Mouse (Mus musculus): ENCODE measurements around the gene Cemip2.

Gene Cemip2

GRCm38 (mm10) chr19:21779106-21779505 is 964 bp downstream of the Cemip2 start:
- no peak for DNase-seq (ENCODE audit: low spot score)

- no peak for DNase-seq (ENCODE audit: low spot score)
Measured at GRCm38 (mm10) chr19:21780663-21781062, 2.5 kb downstream of the Cemip2 start.

GRCm38 (mm10) chr19:21781066-21781786 is 3.1 kb downstream of the Cemip2 start:
- no peak for DNase-seq (ENCODE audit: low spot score)

GRCm38 (mm10) chr19:21781787-21782432 is 3.8 kb downstream of the Cemip2 start:
- no peak for DNase-seq (ENCODE audit: low spot score)

- DNase-seq (ENCODE audit: low spot score), result no peak
Measured at GRCm38 (mm10) chr19:21783717-21784116, 5.6 kb downstream of the Cemip2 start.

- no peak for DNase-seq (ENCODE audit: low spot score)
Measured at GRCm38 (mm10) chr19:21784331-21785131, 6.4 kb downstream of the Cemip2 start.

- DNase-seq (ENCODE audit: low spot score), result no peak
Measured at GRCm38 (mm10) chr19:21785132-21785528, 7.0 kb downstream of the Cemip2 start.

GRCm38 (mm10) chr19:21787004-21787480 is 8.9 kb downstream of the Cemip2 start:
- no peak for DNase-seq (ENCODE audit: low spot score)

- DNase-seq (ENCODE audit: low spot score), result no peak
Measured at GRCm38 (mm10) chr19:21788999-21789398, 10.9 kb downstream of the Cemip2 start.

GRCm38 (mm10) chr19:21789676-21790075 is 11.5 kb downstream of the Cemip2 start:
- no peak for DNase-seq (ENCODE audit: low spot score)

GRCm38 (mm10) chr19:21791386-21791785 is 13.2 kb downstream of the Cemip2 start:
- no peak for DNase-seq (ENCODE audit: low spot score)

GRCm38 (mm10) chr19:21791826-21792225 is 13.7 kb downstream of the Cemip2 start:
- no peak for DNase-seq (ENCODE audit: low spot score)

- no peak for DNase-seq (ENCODE audit: low spot score)
Measured at GRCm38 (mm10) chr19:21792587-21793175, 14.5 kb downstream of the Cemip2 start.

GRCm38 (mm10) chr19:21794569-21794968 is 16.4 kb downstream of the Cemip2 start:
- DNase-seq (ENCODE audit: low spot score), result no peak

GRCm38 (mm10) chr19:21796333-21796732 is 18.2 kb downstream of the Cemip2 start:
- DNase-seq (ENCODE audit: low spot score), result no peak

- DNase-seq (ENCODE audit: low spot score), result no peak
Measured at GRCm38 (mm10) chr19:21798700-21799099, 20.6 kb downstream of the Cemip2 start.

- no peak for DNase-seq (ENCODE audit: low spot score)
Measured at GRCm38 (mm10) chr19:21799410-21800373, 21.6 kb downstream of the Cemip2 start.

GRCm38 (mm10) chr19:21804488-21804887 is 26.3 kb downstream of the Cemip2 start:
- no peak for DNase-seq (ENCODE audit: low spot score)

- no peak for DNase-seq (ENCODE audit: low spot score)
Measured at GRCm38 (mm10) chr19:21805305-21805704, 27.2 kb downstream of the Cemip2 start.

- DNase-seq (ENCODE audit: low spot score), result no peak
Measured at GRCm38 (mm10) chr19:21810135-21810534, 32.0 kb downstream of the Cemip2 start.

GRCm38 (mm10) chr19:21813560-21813959 is 35.4 kb downstream of the Cemip2 start:
- no peak for DNase-seq (ENCODE audit: low spot score)

All from spleen, adult 12 weeks (tissue).